Mouse (Mus musculus): Measurements from ENCODE around the gene Gjb3.

Gjb3 gene

DNA sequence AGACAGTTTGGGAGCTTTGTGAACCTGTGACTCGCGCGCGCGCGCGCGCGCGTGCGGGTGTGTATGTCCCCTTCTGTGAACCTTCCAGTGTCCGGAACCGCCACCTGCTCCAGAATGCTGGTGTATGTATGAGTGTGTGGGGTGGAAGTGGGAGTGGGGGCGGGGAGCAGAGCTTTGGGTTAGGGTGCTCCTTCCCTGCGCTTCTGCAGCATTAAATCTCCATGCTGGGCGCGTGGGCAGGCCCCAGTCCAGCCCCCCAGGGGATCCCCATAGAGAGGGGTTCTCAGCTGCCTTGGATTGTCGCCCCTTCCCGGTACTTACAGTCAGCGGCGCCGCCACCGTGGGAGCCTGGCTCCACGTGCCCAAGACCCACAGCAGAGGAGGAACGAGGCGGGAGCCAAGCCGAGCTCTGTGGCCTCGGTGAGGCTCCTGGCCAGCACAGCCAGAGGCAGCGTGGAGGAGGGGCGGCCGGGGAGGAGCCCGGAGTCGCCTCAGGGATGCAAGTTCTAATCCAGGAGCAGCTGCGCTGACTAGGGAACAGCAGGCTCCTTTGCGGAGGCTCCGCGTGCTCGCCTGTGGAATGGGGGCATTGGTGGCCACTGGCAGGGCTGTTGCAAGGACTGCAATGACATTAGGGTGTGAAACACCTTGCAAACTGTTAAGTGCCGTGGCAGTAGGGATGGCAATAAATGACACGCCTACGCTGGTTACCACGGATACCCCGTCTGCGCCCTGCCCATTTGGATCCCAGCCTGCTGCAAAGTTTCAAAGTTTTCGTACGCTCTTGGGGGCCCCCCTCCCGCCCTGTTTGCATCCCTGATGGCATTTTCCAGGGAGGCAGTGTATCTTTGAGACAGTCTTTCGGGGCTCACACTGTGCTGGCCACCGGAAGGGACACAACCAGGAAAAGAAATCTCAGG is at the start of gene Gjb3:
Gene Gjb3, minus strand, starts transcription at position 664 of the 920 bp plus-strand sequence.
- DNase-seq (ENCODE audit: low spot score in 2 of 2), result no peak

DNA sequence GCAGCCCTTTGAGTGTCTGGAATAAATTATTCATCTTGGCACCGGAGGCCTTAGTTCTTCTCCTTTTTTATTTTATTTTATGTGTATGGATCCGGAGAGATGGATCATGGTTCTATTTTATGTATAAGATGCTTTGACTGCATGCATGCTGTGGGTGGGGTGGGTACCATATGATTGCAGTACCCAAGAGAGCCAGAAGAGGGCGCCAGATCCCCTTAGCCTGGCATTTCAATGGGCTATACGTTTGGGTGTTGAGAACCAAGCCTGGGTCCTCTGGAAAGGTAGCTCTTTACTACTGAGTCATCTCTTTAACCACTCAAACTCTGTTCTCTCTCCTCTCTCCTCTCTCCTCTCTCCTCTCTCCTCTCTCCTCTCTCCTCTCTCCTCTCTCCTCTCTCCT is 46.7 kb upstream of the Gjb3 start:
- DNase-seq (ENCODE audit: low spot score in 2 of 2), result no peak

DNA sequence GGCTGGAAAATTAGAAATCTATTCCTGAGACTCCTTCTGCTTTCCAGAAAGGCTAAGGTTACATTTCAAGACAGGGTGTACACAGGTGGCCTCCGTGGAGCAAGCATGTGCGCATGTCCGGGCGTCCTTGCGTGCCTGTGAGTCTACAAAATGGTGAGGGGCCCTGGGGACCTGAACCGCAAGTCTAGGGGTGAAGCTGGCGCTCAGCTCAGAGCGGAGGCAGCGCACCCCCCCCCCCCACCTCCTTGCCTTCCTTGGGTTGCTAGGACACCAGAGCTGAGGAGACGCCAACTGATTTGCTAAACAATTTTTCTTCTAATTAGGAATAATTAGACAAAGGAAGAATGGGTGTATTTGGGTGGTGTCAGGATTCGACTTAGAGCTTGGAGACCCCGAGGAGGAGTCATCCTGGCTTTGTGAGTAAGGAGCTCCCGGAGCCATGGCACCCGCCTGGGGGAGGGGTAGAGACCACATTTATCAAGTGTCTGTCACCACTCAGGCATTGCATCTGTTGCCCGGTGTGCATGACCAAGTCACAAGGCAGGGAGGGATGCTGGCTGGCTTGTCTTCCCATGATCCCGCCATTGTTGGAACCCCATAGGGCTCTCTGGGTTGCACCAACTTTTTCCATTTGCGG is 45.0 kb upstream of the Gjb3 start:
- DNase-seq (ENCODE audit: low spot score in 2 of 2), result no peak

- no peak for DNase-seq (ENCODE audit: low spot score in 2 of 2)
These were observed 44.0 kb upstream of the Gjb3 start for GRCm38 (mm10) chr4:127374645-127375044.

DNA sequence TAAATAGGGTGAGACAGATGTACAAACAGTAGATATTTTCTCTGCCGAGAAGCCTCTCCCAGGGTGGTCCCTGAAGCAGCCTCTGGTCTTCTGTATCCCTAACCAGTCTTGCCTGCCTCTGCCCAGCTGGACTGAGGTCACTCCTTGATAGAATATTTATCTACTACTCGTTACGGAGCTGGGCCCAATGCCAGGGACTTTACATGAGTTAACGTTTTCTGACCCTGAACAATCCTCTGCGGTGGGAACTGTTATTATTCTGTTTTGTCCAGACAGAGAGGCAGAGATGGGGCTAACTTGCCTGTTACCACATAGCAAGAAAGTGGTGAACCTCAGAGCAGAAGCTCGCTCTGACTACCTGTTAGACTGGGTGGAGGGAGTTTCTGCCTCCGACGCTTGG is 42.8 kb upstream of the Gjb3 start:
- no peak for DNase-seq (ENCODE audit: low spot score in 2 of 2)

DNA sequence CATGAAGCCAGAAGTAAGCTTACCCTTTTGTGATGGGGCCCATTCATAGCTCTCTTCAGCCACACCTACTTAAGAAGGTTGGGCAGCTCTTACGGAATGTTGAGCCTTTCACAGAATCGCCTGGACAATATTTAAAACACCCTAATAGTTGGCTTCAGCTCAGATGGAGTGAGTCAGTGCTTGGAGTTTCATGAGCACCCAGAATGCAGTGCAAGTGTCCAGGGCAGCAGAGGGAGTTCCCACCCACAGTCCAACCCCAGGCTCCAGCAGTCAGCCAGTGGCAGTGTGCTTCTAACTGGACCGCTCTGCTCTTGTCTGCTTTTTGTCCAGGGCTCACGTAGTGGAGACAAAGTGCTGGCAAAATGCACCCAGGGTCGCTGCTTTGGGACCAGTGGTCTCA is 40.9 kb upstream of the Gjb3 start:
- no peak for DNase-seq (ENCODE audit: low spot score in 2 of 2)

- no peak for DNase-seq (ENCODE audit: low spot score in 2 of 2)
These were observed 39.8 kb upstream of the Gjb3 start for GRCm38 (mm10) chr4:127370447-127370846.

DNA sequence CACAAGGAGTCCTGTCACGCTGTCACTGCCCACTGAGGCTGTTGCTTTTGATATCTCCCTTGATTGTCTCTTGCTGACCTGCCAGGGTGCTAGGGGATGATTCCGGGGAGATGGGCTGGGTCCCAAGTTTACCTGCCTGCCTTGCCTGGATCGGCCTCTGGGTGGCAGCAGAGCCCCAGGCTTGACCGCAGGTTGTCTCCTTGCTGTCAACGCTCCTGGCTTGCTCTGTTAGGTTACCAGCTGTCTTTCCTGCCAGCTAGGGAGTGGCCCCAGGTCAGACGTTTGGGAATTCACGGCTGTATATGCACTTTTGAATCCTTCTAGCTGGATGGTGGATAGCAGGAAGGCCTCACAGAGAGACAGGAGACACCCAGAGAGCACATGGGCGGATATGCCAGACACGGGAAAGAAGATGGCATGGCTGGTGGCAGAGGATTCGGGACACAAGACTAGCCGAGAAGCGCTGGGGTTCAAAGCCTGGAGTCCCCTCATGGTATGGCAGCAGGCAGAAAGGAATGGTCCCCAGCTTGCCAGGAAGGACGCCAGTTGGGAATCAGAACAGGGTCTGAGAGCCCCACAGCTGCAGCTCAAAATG is 37.8 kb upstream of the Gjb3 start:
- no peak for DNase-seq (ENCODE audit: low spot score in 2 of 2)

GRCm38 (mm10) chr4:127365834-127366233 is 35.2 kb upstream of the Gjb3 start:
- no peak for DNase-seq (ENCODE audit: low spot score in 2 of 2)

- DNase-seq (ENCODE audit: low spot score in 2 of 2), result no peak
These were observed 34.8 kb upstream of the Gjb3 start for GRCm38 (mm10) chr4:127365433-127365832.

GRCm38 (mm10) chr4:127364431-127364830 is 33.8 kb upstream of the Gjb3 start:
- no peak for DNase-seq (ENCODE audit: low spot score in 2 of 2)

DNA sequence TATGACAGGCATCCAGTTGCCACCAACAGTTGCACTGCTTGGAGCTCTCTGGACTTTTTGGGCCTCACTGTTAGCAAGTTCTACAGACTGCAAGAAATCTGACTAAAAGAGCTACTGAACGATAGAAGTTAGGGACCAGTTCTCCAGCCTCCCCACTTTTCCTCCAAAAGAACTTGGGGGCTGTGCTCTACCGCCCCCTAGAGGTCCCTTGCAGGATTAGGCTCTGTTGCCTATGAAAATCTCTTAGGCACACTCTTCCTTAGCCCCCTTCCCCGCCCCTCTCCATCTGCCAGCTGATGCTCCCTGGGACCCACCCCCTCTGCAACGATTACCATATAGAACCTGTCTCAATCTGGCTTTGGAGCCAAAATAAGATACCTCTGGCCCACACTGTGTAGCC is 32.7 kb upstream of the Gjb3 start:
- DNase-seq (ENCODE audit: low spot score in 2 of 2), result no peak

DNA sequence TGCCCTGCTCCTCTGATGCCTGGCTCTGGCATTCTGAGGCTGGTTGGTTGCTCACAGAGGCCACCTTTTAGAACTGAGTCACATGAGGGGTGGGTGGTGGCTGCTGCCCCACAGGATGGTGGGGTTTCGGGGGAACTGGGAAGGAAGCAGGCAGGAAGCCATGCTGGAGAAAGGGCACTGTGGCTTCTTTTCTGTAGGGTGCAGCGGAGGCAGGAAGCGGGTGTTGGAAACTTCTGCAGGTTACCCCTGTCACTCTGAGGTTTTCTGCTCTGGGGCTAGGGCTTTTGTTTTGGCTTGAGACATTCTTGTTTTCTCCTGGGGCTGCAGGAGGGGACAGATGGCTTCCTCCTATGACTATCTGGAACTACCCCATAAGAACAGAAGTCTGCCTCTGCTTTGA is 31.9 kb upstream of the Gjb3 start:
- DNase-seq (ENCODE audit: low spot score in 2 of 2), result no peak

DNA sequence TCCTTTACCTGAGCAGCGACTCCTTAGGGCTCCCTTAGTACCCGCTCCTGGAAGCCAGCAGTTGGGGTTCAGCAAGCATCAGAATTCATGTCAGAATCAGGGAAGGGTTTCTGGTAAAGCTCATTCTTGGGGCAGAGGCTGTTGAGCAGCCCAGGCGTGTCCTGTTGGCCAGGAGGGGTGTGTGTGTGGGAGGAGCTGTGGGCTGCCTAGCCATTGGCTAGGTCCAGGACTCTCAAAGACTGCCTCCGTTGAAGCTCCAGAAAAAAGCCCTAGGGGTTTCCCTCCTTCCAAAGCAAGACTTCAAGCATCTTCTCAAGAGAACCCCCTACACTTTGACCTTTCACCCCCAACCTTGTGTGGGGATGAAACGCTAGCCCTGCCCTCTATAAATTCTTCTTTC is 27.4 kb upstream of the Gjb3 start, which contains the start of gene Gjb5:
Gene Gjb5, minus strand, starts transcription at position 164 of the 400 bp plus-strand sequence.
- no peak for DNase-seq (ENCODE audit: low spot score in 2 of 2)

GRCm38 (mm10) chr4:127354506-127355485 is 24.2 kb upstream of the Gjb3 start:
- no peak for DNase-seq (ENCODE audit: low spot score in 2 of 2)

DNA sequence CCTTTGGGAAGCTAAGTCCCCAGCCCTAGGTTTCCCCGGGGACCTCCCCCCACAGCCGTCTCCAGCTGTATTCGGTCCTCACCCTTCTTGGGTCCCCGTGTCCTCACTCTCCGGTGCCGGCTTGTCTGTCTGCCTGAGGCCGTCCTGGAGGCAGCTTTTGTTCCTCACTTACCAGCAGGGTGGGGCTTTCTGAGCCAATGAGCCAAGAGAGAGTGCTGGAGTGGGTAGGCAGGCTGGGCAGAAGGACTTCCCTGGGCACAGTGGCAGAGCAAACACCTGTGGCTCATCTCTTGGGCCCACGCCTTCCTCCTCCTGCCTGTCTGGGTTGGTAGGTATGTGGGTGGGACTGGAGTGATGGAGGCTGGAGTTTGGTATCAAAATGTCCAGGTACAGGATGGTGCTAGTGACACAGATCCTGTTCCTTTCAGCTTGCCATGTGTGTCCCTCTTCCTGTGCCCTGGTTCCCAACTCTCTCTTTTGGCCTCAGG is 23.4 kb upstream of the Gjb3 start, which contains the start of gene Gjb4:
Gene Gjb4, minus strand, starts transcription at position 131 of the 488 bp plus-strand sequence.
- DNase-seq (ENCODE audit: low spot score in 2 of 2), result no peak

DNA sequence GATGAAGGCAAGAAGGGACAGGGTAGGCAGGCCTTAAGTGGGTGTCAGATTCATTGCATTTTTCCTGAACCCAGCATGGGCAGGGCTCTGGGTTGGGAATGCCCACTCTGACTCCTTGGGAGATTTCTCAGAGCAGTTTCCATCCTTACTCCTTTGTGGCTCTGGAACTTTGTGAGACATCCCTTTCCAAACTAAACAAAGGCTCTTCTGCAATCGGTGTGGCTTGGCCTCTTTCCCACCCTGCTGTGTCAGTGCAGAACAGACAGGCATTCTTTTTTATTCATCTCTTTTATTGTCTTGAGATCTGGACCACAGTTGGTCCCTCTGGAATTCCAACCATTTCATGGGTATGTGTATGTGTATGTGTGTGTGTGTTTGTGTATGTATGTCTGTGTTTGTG is 21.9 kb upstream of the Gjb3 start:
- no peak for DNase-seq (ENCODE audit: low spot score in 2 of 2)

DNA sequence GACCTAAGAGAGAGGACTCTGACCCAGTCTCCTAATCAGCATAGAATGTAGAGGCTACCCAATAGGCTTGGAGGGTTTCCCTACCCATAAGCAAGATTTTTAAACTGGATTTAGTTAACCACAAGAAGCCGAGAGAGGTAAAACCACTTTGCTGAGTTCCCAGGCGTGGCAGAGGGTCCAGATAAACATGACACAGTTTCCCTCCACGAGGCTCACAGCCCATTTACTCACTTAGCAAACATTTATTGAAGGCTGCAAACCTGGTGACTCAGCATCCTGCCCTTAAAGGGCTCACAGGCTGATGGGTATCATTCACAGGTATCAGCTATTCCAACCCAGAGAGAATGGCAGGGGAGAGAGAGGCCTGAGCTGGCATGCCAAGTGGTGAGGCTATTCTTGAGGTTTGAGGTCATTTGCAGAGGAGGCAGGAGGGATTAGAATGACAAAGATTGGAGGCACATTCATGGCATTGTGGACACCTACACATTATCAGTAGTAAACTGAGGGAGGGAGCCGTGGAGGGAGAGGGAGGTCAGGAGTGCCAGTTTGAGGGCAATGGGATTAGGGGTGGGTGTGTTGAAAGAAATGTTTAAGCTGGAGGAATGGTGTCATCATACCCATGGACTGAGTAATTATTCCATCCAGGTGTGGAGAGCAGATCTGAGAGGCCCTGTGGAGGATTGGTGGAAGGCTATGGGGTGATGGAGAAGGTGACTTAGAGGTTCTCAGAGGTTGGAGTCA is 19.1 kb upstream of the Gjb3 start:
- no peak for DNase-seq (ENCODE audit: low spot score in 2 of 2)

- no peak for DNase-seq (ENCODE audit: low spot score in 2 of 2)
These were observed 14.4 kb upstream of the Gjb3 start for GRCm38 (mm10) chr4:127345000-127345399.

GRCm38 (mm10) chr4:127341372-127341771 is 10.7 kb upstream of the Gjb3 start:
- DNase-seq (ENCODE audit: low spot score in 2 of 2), result no peak
